32 mouse cellular contexts compared by ENCODE assay signal in genomic region chr3:142106227-142106626, GRCm38 (mm10).
DNase-seq lines count a peak whose midpoint lies in the region; ATAC-seq and TF ChIP-seq lines count a peak whose summit lies in the region.
"Had no signal": no experiment of that assay in that cellular context is flagged by ENCODE, and none has a peak within 500 bp of the region (broad histone marks: within the 10 kb centered on the region; RNA-seq: fewer than 3 reads in every experiment).

No protein-coding gene starts in this region.

- no peak for DNase-seq in frontal cortex, postnatal 25 days (ENCODE audit: low spot score in 2 of 2)
- DNase-seq in lung, embryonic 14.5 days = peak; percentile 64
- no peak for DNase-seq in lung, postnatal 10 days
- peak; percentile 8 for DNase-seq in right cerebral cortex, adult 18-20 months
- DNase-seq in right cerebral cortex, postnatal 14 days = no peak
- DNase-seq: adrenal gland, postnatal 10 days; adrenal gland, postnatal 36 days; B cell, adult 2 months; cerebellum, adult 11-12 months; cerebellum, adult 8-10 months; cerebellum, postnatal 10 days; cerebellum, postnatal 36 days; embryo, embryonic 11 days; forebrain, postnatal 0 days; gastrocnemius, postnatal 10 days; gastrocnemius, postnatal 36 days; heart, adult 2 months; heart, postnatal 14 days; heart, postnatal 4 days had no signal

- 54% methylated on average over 6 of the region's 6 CpGs for WGBS in lung, embryonic 14.5 days
- 59% methylated on average over 6 of the region's 6 CpGs for WGBS in liver, embryonic 12.5 days (ENCODE audit: insufficient replicate concordance)

- no peaks in the 10 kb centered on the region for H3K36me3 ChIP-seq in lung, embryonic 14.5 days (ENCODE audit: insufficient read depth)
- no peaks in the 10 kb centered on the region for H3K36me3 ChIP-seq in liver, embryonic 12.5 days
- H3K36me3 ChIP-seq: embryonic facial prominence, embryonic 13.5 days; G1E; heart, embryonic 10.5 days; heart, embryonic 13.5 days; hindbrain, embryonic 12.5 days; hindbrain, embryonic 15.5 days had no signal

- no peaks in the 10 kb centered on the region for H3K27me3 ChIP-seq in lung, embryonic 14.5 days (ENCODE audit: insufficient read depth, low read length)
- H3K27me3 ChIP-seq in liver, embryonic 12.5 days (replicated peaks) = no peaks in the 10 kb centered on the region
- H3K27me3 ChIP-seq: CH12.LX; embryonic facial prominence, embryonic 13.5 days; forebrain, embryonic 13.5 days; heart, embryonic 13.5 days; hindbrain, embryonic 12.5 days; hindbrain, embryonic 15.5 days; Patski had no signal

- H3K4me3 ChIP-seq in lung, embryonic 14.5 days (ENCODE audit: low read depth, low read length) = no peak overlapping the region
- no peak overlapping the region for H3K4me3 ChIP-seq in liver, embryonic 12.5 days
- H3K4me3 ChIP-seq: embryonic facial prominence, embryonic 10.5 days; embryonic facial prominence, embryonic 13.5 days; erythroblast, embryonic 14.5 days; forebrain, embryonic 13.5 days; heart, adult 2 months; heart, embryonic 10.5 days; heart, embryonic 13.5 days; hindbrain, embryonic 12.5 days; hindbrain, embryonic 15.5 days had no signal

- no peak overlapping the region for H3K9ac ChIP-seq in lung, embryonic 14.5 days
- H3K9ac ChIP-seq in liver, embryonic 12.5 days = no peak overlapping the region
- H3K9ac ChIP-seq: embryonic facial prominence, embryonic 13.5 days; forebrain, embryonic 13.5 days; forebrain, postnatal 0 days; heart, embryonic 13.5 days; hindbrain, embryonic 12.5 days; hindbrain, embryonic 15.5 days had no signal

- H3K27ac ChIP-seq in lung, embryonic 14.5 days (ENCODE audit: low read depth) = no peak overlapping the region
- H3K27ac ChIP-seq in liver, embryonic 12.5 days = no peak overlapping the region
- H3K27ac ChIP-seq: embryonic facial prominence, embryonic 10.5 days; embryonic facial prominence, embryonic 13.5 days; forebrain, embryonic 13.5 days; heart, adult 2 months; heart, embryonic 10.5 days; heart, embryonic 13.5 days; hindbrain, embryonic 12.5 days; hindbrain, embryonic 15.5 days had no signal

- no peak for TF ChIP-seq CTCF in lung, embryonic 14.5 days (IDR thresholded peaks at IDR 0.05; ENCODE audit: low read depth)

- peaks cover 3% of the 10 kb centered on the region; the same call in 1 of the 2 replicates for H3K9me3 ChIP-seq in lung, embryonic 14.5 days (ENCODE audit: low read depth, low read length)
- H3K9me3 ChIP-seq in liver, embryonic 12.5 days (replicated peaks) = no peaks in the 10 kb centered on the region
- H3K9me3 ChIP-seq: embryonic facial prominence, embryonic 10.5 days; forebrain, embryonic 13.5 days; G1E; heart, embryonic 10.5 days; hindbrain, embryonic 12.5 days; hindbrain, embryonic 15.5 days had no signal

- H3K4me2 ChIP-seq in lung, embryonic 14.5 days = no peak overlapping the region
- H3K4me2 ChIP-seq in liver, embryonic 12.5 days = no peak overlapping the region
- H3K4me2 ChIP-seq: embryonic facial prominence, embryonic 13.5 days; forebrain, embryonic 13.5 days; heart, embryonic 13.5 days; hindbrain, embryonic 12.5 days; hindbrain, embryonic 15.5 days had no signal

- 0 out of 2 replicates have a peak, but pooled peaks cover 3% of the 10 kb centered on the region for H3K4me1 ChIP-seq in lung, embryonic 14.5 days (ENCODE audit: insufficient read depth)
- no peaks in the 10 kb centered on the region for H3K4me1 ChIP-seq in liver, embryonic 12.5 days
- H3K4me1 ChIP-seq: embryonic facial prominence, embryonic 13.5 days; forebrain, embryonic 13.5 days; heart, embryonic 13.5 days; hindbrain, embryonic 12.5 days; hindbrain, embryonic 15.5 days had no signal

- ATAC-seq in frontal cortex, adult (ENCODE audit: low TSS enrichment) = peak; percentile 100
- ATAC-seq in lung, embryonic 14.5 days (ENCODE audit: insufficient read depth) = no peak
- no peak for ATAC-seq in liver, embryonic 12.5 days
- ATAC-seq: forebrain, embryonic 13.5 days; forebrain, postnatal 0 days; Patski had no signal

Comparison
In these comparisons a context has a peak if more than half of its experiments do, and no peak if none do; other contexts are left out.
1. DNase-seq: peak in lung, embryonic 14.5 days (single experiment) and right cerebral cortex, adult 18-20 months (single experiment); none in frontal cortex, postnatal 25 days (0 of 2), lung, postnatal 10 days (single experiment) and right cerebral cortex, postnatal 14 days (single experiment).